Mouse (Mus musculus) hindbrain, embryonic 13.5 days (tissue): ENCODE results near the gene Ifitm6. TPM values are rescaled to one million over a fixed set of nuclear protein-coding genes. Genes with fewer than 3 reads are reported as not detected.
"Not testable (repeated sequence)": the region's sequence is repeated elsewhere in the genome, so short reads cannot be mapped to it uniquely, and the experiment has no call there.

Experiments
- ATAC-seq: fragments of 200-750 bp; cut with Nextera tagmentation; 2 replicates; pipeline ENCODE4 v1.8.0; 2017; ENCODE audit warnings: moderate TSS enrichment; ENCODE audit not compliant: low FRiP score
- H3K27ac ChIP-seq: fragments of 300-500 bp; sonication (generic); 2 replicates; pipeline ENCODE4 v1.5.1; 2015; ENCODE audit warnings: inconsistent platforms, mild to moderate bottlenecking, moderate library complexity
- H3K27me3 ChIP-seq: fragments of 300-500 bp; sonication (generic); 2 replicates; pipeline ENCODE4 v1.6.1; 2015; ENCODE audit warnings: mild to moderate bottlenecking, inconsistent platforms
- H3K36me3 ChIP-seq: fragments of 300-500 bp; sonication (generic); 2 replicates; pipeline ENCODE4 v1.6.1; 2015; ENCODE audit warnings: mild to moderate bottlenecking, inconsistent platforms
- H3K4me1 ChIP-seq: fragments of 300-500 bp; sonication (generic); replicated peaks from 2 replicates; pipeline ENCODE4 v1.6.1; 2015; ENCODE audit warnings: inconsistent platforms
- H3K4me2 ChIP-seq: fragments of 300-500 bp; sonication (generic); 2 replicates; pipeline ENCODE4 v1.6.1; 2015; ENCODE audit warnings: inconsistent platforms, mild to moderate bottlenecking, moderate library complexity
- H3K4me3 ChIP-seq: fragments of 300-500 bp; sonication (generic); 2 replicates; pipeline ENCODE4 v1.5.1; 2015; ENCODE audit warnings: mild to moderate bottlenecking, inconsistent platforms
- H3K9ac ChIP-seq: fragments of 300-500 bp; sonication (generic); 2 replicates; pipeline ENCODE4 v1.6.1; 2015; ENCODE audit warnings: mild to moderate bottlenecking, inconsistent platforms
- H3K9me3 ChIP-seq: fragments of 300-500 bp; sonication (generic); 2 replicates; pipeline ENCODE4 v1.6.1; 2016; ENCODE audit warnings: inconsistent platforms
- WGBS: fragments of 180-500 bp; shearing (Covaris S2); methylation state at CpG from one replicate; pipeline ENCODE4 v1.1.7; 2015; 5-methylcytosine and 5-hydroxymethylcytosine counted together
- polyA plus RNA-seq: library from polyadenylated mRNA; unstranded; fragments of >200 nt; fragmentation: Nextera tagmentation; extraction: Ambion mirVana; gene quantifications from 2 replicates; pipeline ENCODE4 v1.2.1, GENCODE M21; 2015

The Ifitm6 gene
- polyA plus RNA-seq = 0.53 TPM in 2 replicates

- not testable (repeated sequence) for ATAC-seq, H3K4me2 ChIP-seq, H3K27ac ChIP-seq, H3K36me3 ChIP-seq, H3K4me3 ChIP-seq, H3K27me3 ChIP-seq, H3K9ac ChIP-seq, H3K4me1 ChIP-seq, H3K9me3 ChIP-seq
- WGBS = 96% methylated on average over 1 of the region's 1 CpGs
Observed at GRCm38 (mm10) chr7:141017824-141018223, at the start of gene Ifitm6. Ifitm6 (minus strand) TSS chr7:141017924.

GRCm38 (mm10) chr7:141064576-141064975, 46.9 kb upstream of the Ifitm6 start:
- 92% methylated on average over 7 of the region's 7 CpGs for WGBS

GRCm38 (mm10) chr7:141064175-141064574, 46.5 kb upstream of the Ifitm6 start:
- Histone ChIP-seq H3K4me1 (peaks cover 37% of the 10 kb centered on the region), H3K4me3 (no peak overlapping the region), H3K27me3 (0 out of 2 replicates have a peak, but pooled peaks cover 4% of the 10 kb centered on the region), H3K9ac (no peak overlapping the region), H3K27ac (no peak overlapping the region), H3K4me2 (no peak overlapping the region), H3K9me3 (no peaks in the 10 kb centered on the region), H3K36me3 (peaks cover 64% of the 10 kb centered on the region)
- WGBS = 85% methylated on average over 7 of the region's 7 CpGs
- ATAC-seq = no peak

More at GRCm38 (mm10) chr7:141064576-141064975, 46.9 kb upstream of the Ifitm6 start:
- Histone ChIP-seq H3K9me3 (no peaks in the 10 kb centered on the region), H3K9ac (no peak overlapping the region), H3K4me2 (no peak overlapping the region), H3K36me3 (peaks cover 64% of the 10 kb centered on the region), H3K27me3 (0 out of 2 replicates have a peak, but pooled peaks cover 4% of the 10 kb centered on the region), H3K27ac (no peak overlapping the region), H3K4me1 (peaks cover 36% of the 10 kb centered on the region), H3K4me3 (no peak overlapping the region)
- ATAC-seq = no peak

DNA sequence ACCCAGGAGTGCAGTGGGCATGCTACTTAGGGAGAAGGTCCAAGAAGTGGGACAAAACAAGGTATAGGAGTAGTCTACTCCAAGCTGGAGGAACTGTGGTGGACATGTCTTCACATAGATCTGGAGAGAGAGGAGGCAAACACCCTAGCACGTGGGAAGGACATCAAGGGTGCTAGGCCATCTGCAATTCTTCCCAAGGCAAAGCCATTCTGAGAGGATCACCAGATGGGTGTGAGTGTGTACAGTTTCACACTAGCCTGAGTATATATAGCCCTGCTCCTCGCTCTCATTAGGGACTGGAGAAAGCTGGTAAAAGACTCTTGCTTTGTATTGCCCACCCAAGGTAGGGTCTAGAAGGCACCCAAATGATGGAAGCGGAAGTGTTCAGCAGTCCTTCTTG, 45.6 kb upstream of the Ifitm6 start:
- Histone ChIP-seq H3K36me3 (peaks cover 57% of the 10 kb centered on the region), H3K27ac (no peak overlapping the region), H3K27me3 (0 out of 2 replicates have a peak, but pooled peaks cover 1% of the 10 kb centered on the region), H3K4me2 (no peak overlapping the region), H3K4me1 (peaks cover 39% of the 10 kb centered on the region), H3K4me3 (no peak overlapping the region), H3K9me3 (no peaks in the 10 kb centered on the region), H3K9ac (peak overlapping the region; percentile 99; the same call in 1 of the 2 replicates)
- 97% methylated on average over 3 of the region's 3 CpGs for WGBS
- ATAC-seq = no peak

DNA sequence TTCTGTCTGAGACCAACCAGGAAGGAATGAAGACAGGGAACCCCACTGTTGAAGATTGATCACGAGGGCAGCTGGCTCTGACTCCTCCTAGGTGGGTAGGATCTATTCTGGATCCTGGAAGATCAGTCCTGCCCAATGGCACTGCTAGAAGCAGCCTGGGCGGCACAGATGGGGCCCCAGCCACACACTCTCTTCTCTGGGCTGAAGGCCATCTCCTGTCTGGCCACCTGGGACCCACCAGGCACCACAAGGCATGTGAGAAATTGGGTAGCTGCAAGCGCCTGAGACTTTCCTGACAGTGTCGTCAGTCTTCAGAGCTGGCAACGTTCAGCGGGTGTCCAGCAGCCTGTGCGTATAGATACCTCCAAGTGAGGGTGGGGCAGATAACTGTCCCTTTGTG, 44.8 kb upstream of the Ifitm6 start:
- Histone ChIP-seq H3K4me3 (peak overlapping the region; percentile 92), H3K4me1 (peaks cover 39% of the 10 kb centered on the region), H3K9ac (peak overlapping the region; percentile 99), H3K4me2 (peak overlapping the region; percentile 82), H3K9me3 (no peaks in the 10 kb centered on the region), H3K27ac (no peak overlapping the region; the same call in 1 of the 2 replicates), H3K36me3 (peaks cover 49% of the 10 kb centered on the region), H3K27me3 (no peaks in the 10 kb centered on the region)
- 68% methylated on average over 7 of the region's 7 CpGs for WGBS
- ATAC-seq = no peak

- H3K27me3 ChIP-seq = no peaks in the 10 kb centered on the region
- peaks cover 39% of the 10 kb centered on the region for H3K4me1 ChIP-seq
- WGBS = 0% methylated on average over 37 of the region's 37 CpGs
- no peaks in the 10 kb centered on the region for H3K9me3 ChIP-seq
- peak overlapping the region; percentile 97 for H3K27ac ChIP-seq
- ATAC-seq = peak; percentile 57
- peak overlapping the region; percentile 82 for H3K4me2 ChIP-seq
- peak overlapping the region; percentile 99 for H3K9ac ChIP-seq
- H3K4me3 ChIP-seq = peak overlapping the region; percentile 92
- H3K36me3 ChIP-seq = peaks cover 41% of the 10 kb centered on the region
Observed at GRCm38 (mm10) chr7:141061269-141061692, 43.6 kb upstream of the Ifitm6 start.

- Histone ChIP-seq H3K4me3 (peak within 1 kb of the TSS; percentile 92), H3K9ac (peak within 1 kb of the TSS; percentile 99), H3K4me1 (peaks cover 39% of the 10 kb centered on the region), H3K27me3 (no peaks in the 10 kb centered on the region), H3K36me3 (peaks cover 37% of the 10 kb centered on the region), H3K9me3 (peaks cover 4% of the 10 kb centered on the region; the same call in 1 of the 2 replicates), H3K4me2 (peak within 1 kb of the TSS; percentile 82), H3K27ac (peak within 1 kb of the TSS; percentile 97)
- peak; percentile 99 for ATAC-seq
- WGBS = under 1% methylated on average over 69 of the region's 72 CpGs
Observed at GRCm38 (mm10) chr7:141060426-141061242, 42.9 kb upstream of the Ifitm6 start, which contains the start of gene B4galnt4. B4galnt4 (plus strand) TSS chr7:141061104.

DNA sequence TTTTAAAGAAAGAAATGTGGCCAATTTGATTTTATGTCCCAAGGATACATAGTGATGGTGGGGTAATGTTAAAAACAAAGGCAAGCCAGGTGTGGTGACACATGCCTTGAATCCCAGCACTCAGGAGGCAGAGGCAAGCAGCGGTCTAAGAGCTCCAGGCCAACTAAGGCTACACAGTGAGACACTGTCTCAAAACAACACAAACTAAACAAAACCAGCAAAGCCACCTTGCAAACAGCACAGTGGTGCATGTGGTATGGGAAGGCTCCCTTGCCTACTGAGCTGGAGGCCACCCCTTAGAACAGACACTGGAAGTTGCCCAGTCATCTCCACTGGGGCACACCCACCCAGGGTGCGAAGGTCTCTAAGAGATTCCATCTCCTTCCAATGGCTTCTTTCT, 42.2 kb upstream of the Ifitm6 start:
- Histone ChIP-seq H3K4me1 (peaks cover 39% of the 10 kb centered on the region), H3K4me2 (peak overlapping the region; percentile 82), H3K4me3 (peak overlapping the region; percentile 92), H3K27me3 (no peaks in the 10 kb centered on the region), H3K36me3 (peaks cover 30% of the 10 kb centered on the region), H3K9ac (peak overlapping the region; percentile 99), H3K27ac (peak overlapping the region; percentile 97), H3K9me3 (peaks cover 4% of the 10 kb centered on the region; the same call in 1 of the 2 replicates)
- 75% methylated on average over 2 of the region's 2 CpGs for WGBS
- ATAC-seq = no peak

GRCm38 (mm10) chr7:141058601-141059341, 41.0 kb upstream of the Ifitm6 start:
- WGBS = 98% methylated on average over 14 of the region's 14 CpGs
- peaks cover 38% of the 10 kb centered on the region for H3K4me1 ChIP-seq
- H3K27me3 ChIP-seq = no peaks in the 10 kb centered on the region
- H3K9me3 ChIP-seq = peaks cover 4% of the 10 kb centered on the region; the same call in 1 of the 2 replicates
- no peak overlapping the region for H3K9ac ChIP-seq
- H3K27ac ChIP-seq = no peak overlapping the region
- ATAC-seq = no peak
- H3K4me2 ChIP-seq = no peak overlapping the region
- H3K36me3 ChIP-seq = peaks cover 19% of the 10 kb centered on the region
- no peak overlapping the region for H3K4me3 ChIP-seq

GRCm38 (mm10) chr7:141057541-141057940, 39.8 kb upstream of the Ifitm6 start:
- Histone ChIP-seq H3K27ac (no peak overlapping the region), H3K36me3 (peaks cover 10% of the 10 kb centered on the region), H3K9me3 (peaks cover 4% of the 10 kb centered on the region; the same call in 1 of the 2 replicates), H3K27me3 (no peaks in the 10 kb centered on the region), H3K4me1 (peaks cover 25% of the 10 kb centered on the region), H3K9ac (no peak overlapping the region), H3K4me2 (no peak overlapping the region), H3K4me3 (no peak overlapping the region)
- ATAC-seq = no peak
- WGBS = 97% methylated on average over 1 of the region's 1 CpGs

DNA sequence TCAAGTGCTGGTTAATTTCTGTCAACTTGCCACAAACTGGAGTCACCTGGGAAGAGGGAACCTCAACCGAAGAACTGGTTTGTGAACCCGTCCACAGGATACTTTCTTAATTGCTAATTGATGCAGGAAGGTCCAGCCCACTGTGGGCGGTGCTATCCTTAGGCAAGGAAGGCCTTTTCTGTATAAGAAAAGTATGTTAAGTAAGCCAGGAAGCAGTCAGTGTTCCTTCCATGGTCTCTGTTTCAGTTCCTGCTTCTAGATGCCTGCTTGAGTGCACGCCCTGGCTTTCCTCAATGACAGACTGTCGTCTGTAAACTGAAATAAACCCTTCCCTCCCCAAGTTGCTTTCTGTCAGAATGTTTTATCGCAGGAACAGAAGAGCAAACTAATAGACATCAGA, 39.3 kb upstream of the Ifitm6 start:
- no peak for ATAC-seq
- 92% methylated on average over 6 of the region's 6 CpGs for WGBS
- Histone ChIP-seq H3K4me3 (no peak overlapping the region), H3K4me2 (no peak overlapping the region), H3K27ac (no peak overlapping the region), H3K4me1 (peaks cover 20% of the 10 kb centered on the region), H3K36me3 (peaks cover 8% of the 10 kb centered on the region; the same call in 1 of the 2 replicates), H3K27me3 (no peaks in the 10 kb centered on the region), H3K9ac (no peak overlapping the region), H3K9me3 (peaks cover 4% of the 10 kb centered on the region; the same call in 1 of the 2 replicates)

DNA sequence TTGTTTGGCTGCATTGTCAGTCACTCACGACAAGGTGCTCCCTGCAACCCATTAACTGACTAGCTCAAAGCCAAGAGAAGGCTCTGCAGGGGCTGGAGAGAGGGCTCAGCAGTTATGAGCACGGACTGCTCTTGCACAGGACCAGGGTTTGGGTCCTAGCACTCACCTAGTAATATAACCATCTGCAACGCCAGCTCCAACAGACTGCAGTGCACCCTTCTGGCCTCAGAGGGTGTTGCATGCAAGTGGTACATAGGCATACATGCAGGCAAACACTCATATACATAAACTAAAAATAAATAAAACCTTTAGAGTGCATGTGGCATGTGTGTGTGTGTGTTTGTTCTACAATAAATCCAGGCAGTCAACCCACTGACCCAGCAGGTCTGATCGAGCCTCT, 38.1 kb upstream of the Ifitm6 start:
- no peak for ATAC-seq
- H3K4me1 ChIP-seq = peaks cover 13% of the 10 kb centered on the region
- H3K27me3 ChIP-seq = no peaks in the 10 kb centered on the region
- no peak overlapping the region for H3K9ac ChIP-seq
- peaks cover 8% of the 10 kb centered on the region; the same call in 1 of the 2 replicates for H3K36me3 ChIP-seq
- no peak overlapping the region for H3K27ac ChIP-seq
- H3K4me2 ChIP-seq = no peak overlapping the region
- 86% methylated on average over 4 of the region's 4 CpGs for WGBS
- no peak overlapping the region for H3K4me3 ChIP-seq
- H3K9me3 ChIP-seq = peaks cover 4% of the 10 kb centered on the region; the same call in 1 of the 2 replicates
